7 mouse cellular contexts compared by ENCODE assay signal in genomic region chr7:71705426-71706050, GRCm38 (mm10).
DNase-seq lines count a peak whose midpoint lies in the region; ATAC-seq and TF ChIP-seq lines count a peak whose summit lies in the region.

No protein-coding gene starts in this region.

- peak overlapping the region; percentile 93 for H3K27ac ChIP-seq in brown adipose tissue, adult 24 weeks (replicated peaks; ENCODE audit: low read depth, low read length)
- peak overlapping the region; percentile 59; the same call in 1 of the 2 replicates for H3K27ac ChIP-seq in hindbrain, embryonic 11.5 days (ENCODE audit: low read depth, low read length)
- 0 out of 2 replicates have a peak overlapping the region, but pooled peaks have one; percentile 17 for H3K27ac ChIP-seq in limb, embryonic 12.5 days
- H3K27ac ChIP-seq in midbrain, embryonic 13.5 days = peak overlapping the region; percentile 73
- no peak overlapping the region for H3K27ac ChIP-seq in stomach, postnatal 0 days (replicated peaks)

- H3K4me3 ChIP-seq in brown adipose tissue, adult 24 weeks (ENCODE audit: insufficient read depth, low read depth, low read length) = no peak overlapping the region
- peak overlapping the region; percentile 54 for H3K4me3 ChIP-seq in hindbrain, embryonic 11.5 days (ENCODE audit: low read depth, low read length)
- peak overlapping the region; percentile 61 for H3K4me3 ChIP-seq in limb, embryonic 12.5 days (replicated peaks)
- peak overlapping the region; percentile 51 for H3K4me3 ChIP-seq in midbrain, embryonic 13.5 days (replicated peaks)
- peak overlapping the region; percentile 44 for H3K4me3 ChIP-seq in stomach, postnatal 0 days (ENCODE audit: low read depth, low read length)

- DNase-seq in ZHBTc4 (ENCODE audit: low read depth, low spot score) = peak; percentile 86
- DNase-seq in frontal cortex, postnatal 36 days (ENCODE audit: low spot score in 2 of 2) = peak; percentile 5 to 16
- peak; percentile 75 for DNase-seq in hindbrain, embryonic 11.5 days (ENCODE audit: low spot score)
- DNase-seq in stomach, postnatal 0 days (ENCODE audit: low spot score) = peak; percentile 30

- H3K9me3 ChIP-seq in hindbrain, embryonic 11.5 days (ENCODE audit: control insufficient read depth, low read length) = no peaks in the 10 kb centered on the region
- H3K9me3 ChIP-seq in limb, embryonic 12.5 days = no peaks in the 10 kb centered on the region
- H3K9me3 ChIP-seq in midbrain, embryonic 13.5 days = no peaks in the 10 kb centered on the region
- no peaks in the 10 kb centered on the region for H3K9me3 ChIP-seq in stomach, postnatal 0 days (ENCODE audit: control insufficient read depth, low read length)

- no peaks in the 10 kb centered on the region for H3K36me3 ChIP-seq in hindbrain, embryonic 11.5 days (ENCODE audit: control insufficient read depth, insufficient read depth, low read length)
- no peaks in the 10 kb centered on the region for H3K36me3 ChIP-seq in limb, embryonic 12.5 days
- H3K36me3 ChIP-seq in midbrain, embryonic 13.5 days = no peaks in the 10 kb centered on the region
- no peaks in the 10 kb centered on the region for H3K36me3 ChIP-seq in stomach, postnatal 0 days (ENCODE audit: control insufficient read depth, insufficient read depth, low read length)

- peak overlapping the region; percentile 94 for H3K9ac ChIP-seq in hindbrain, embryonic 11.5 days (ENCODE audit: low read depth, low read length)
- peak overlapping the region; percentile 87 for H3K9ac ChIP-seq in limb, embryonic 12.5 days (replicated peaks)
- peak overlapping the region; percentile 77 for H3K9ac ChIP-seq in midbrain, embryonic 13.5 days (replicated peaks)
- peak overlapping the region; percentile 47 for H3K9ac ChIP-seq in stomach, postnatal 0 days (ENCODE audit: low read length)

- TF ChIP-seq CTCF in stomach, postnatal 0 days (IDR thresholded peaks at IDR 0.05; ENCODE audit: low read depth) = no peak

- WGBS in hindbrain, embryonic 11.5 days = 1% methylated on average over 50 of the region's 59 CpGs
- under 1% methylated on average over 59 of the region's 59 CpGs for WGBS in limb, embryonic 12.5 days
- under 1% methylated on average over 59 of the region's 59 CpGs for WGBS in midbrain, embryonic 13.5 days
- 1% methylated on average over 56 of the region's 59 CpGs for WGBS in stomach, postnatal 0 days

- H3K4me1 ChIP-seq in brown adipose tissue, adult 24 weeks (ENCODE audit: control insufficient read depth, insufficient read depth, insufficient read length, low read length) = peaks cover 3% of the 10 kb centered on the region; the same call in 1 of the 2 replicates
- 0 out of 2 replicates have a peak, but pooled peaks cover 3% of the 10 kb centered on the region for H3K4me1 ChIP-seq in hindbrain, embryonic 11.5 days (replicated peaks; ENCODE audit: control insufficient read depth, insufficient read depth, low read length)
- no peaks in the 10 kb centered on the region for H3K4me1 ChIP-seq in limb, embryonic 12.5 days (replicated peaks)
- peaks cover 9% of the 10 kb centered on the region; the same call in 1 of the 2 replicates for H3K4me1 ChIP-seq in midbrain, embryonic 13.5 days (replicated peaks)
- no peaks in the 10 kb centered on the region for H3K4me1 ChIP-seq in stomach, postnatal 0 days (replicated peaks; ENCODE audit: control insufficient read depth, insufficient read depth)

- ATAC-seq in hindbrain, embryonic 11.5 days (ENCODE audit: low FRiP score) = peak; percentile 90
- peak; percentile 56; the same call in 1 of the 2 replicates for ATAC-seq in limb, embryonic 12.5 days (ENCODE audit: insufficient number of reproducible peaks, insufficient read depth, low FRiP score, low TSS enrichment, low read depth)
- ATAC-seq in midbrain, embryonic 13.5 days = peak; percentile 92
- peak; percentile 74; the same call in 1 of the 2 replicates for ATAC-seq in stomach, postnatal 0 days (ENCODE audit: low FRiP score, low TSS enrichment)

- H3K4me2 ChIP-seq in hindbrain, embryonic 11.5 days (replicated peaks; ENCODE audit: low read depth, low read length) = peak overlapping the region; percentile 86
- H3K4me2 ChIP-seq in limb, embryonic 12.5 days = peak overlapping the region; percentile 91
- peak overlapping the region; percentile 65 for H3K4me2 ChIP-seq in midbrain, embryonic 13.5 days (replicated peaks)
- H3K4me2 ChIP-seq in stomach, postnatal 0 days (replicated peaks; ENCODE audit: low read depth) = peak overlapping the region; percentile 78

- TF ChIP-seq EP300 in stomach, postnatal 0 days (optimal IDR thresholded peaks at IDR 0.05) = no peak

- no peaks in the 10 kb centered on the region for H3K27me3 ChIP-seq in hindbrain, embryonic 11.5 days (ENCODE audit: control insufficient read depth, insufficient read depth, low read length)
- peaks cover 4% of the 10 kb centered on the region; the same call in 1 of the 2 replicates for H3K27me3 ChIP-seq in limb, embryonic 12.5 days
- H3K27me3 ChIP-seq in midbrain, embryonic 13.5 days = peaks cover 8% of the 10 kb centered on the region; the same call in 1 of the 2 replicates
- no peaks in the 10 kb centered on the region for H3K27me3 ChIP-seq in stomach, postnatal 0 days (ENCODE audit: control insufficient read depth, insufficient read depth, low read length)

Comparison
In these comparisons a context has a peak if more than half of its experiments do, and no peak if none do; other contexts are left out.
1. DNase-seq: peak in every context shown above with its lines; median percentile 86 in ZHBTc4; 75 in hindbrain, embryonic 11.5 days; 30 in stomach, postnatal 0 days; 10 in frontal cortex, postnatal 36 days.